Mouse (Mus musculus): Measurements from ENCODE around the gene Kdr.
"Not testable (repeated sequence)": the region's sequence is repeated elsewhere in the genome, so short reads cannot be mapped to it uniquely, and the experiment has no call there.

Kdr gene

DNA sequence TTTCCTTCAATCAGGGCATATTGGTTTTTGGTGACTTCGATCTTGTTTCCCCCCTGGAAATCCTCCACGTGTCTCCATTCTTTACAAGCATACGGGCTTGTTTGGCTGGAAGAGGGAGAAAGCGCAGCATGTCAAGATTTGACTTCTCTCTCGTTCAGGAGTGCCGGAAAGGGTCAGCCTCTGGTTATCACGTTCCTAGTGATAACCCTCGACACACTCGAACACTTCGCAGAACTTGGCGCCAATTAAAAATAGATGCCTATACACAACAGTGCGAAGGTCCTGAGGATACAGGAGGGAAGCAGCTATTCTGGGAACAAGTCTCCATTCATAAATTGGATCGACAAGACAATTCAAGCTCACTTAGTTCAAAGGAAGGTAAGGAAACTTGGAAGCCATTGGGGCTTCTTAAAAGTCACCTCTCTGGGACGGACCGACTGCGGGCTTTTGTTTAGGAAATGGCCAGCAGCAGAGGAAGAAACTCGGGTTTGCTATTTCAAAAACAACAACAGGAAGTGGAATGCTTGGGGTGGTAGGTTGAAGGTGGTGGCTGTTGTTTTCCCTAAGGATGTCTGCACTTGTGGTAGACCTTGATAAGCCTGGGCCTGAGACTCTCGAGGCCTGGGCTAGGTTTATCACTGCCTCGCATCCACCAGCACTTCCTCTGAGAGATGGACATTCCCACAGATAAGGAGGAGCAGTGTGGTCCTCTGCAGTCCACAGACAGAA lies 16.4 kb downstream of the Kdr start:
- no peak for DNase-seq (ENCODE audit: low read depth, low spot score)

DNA sequence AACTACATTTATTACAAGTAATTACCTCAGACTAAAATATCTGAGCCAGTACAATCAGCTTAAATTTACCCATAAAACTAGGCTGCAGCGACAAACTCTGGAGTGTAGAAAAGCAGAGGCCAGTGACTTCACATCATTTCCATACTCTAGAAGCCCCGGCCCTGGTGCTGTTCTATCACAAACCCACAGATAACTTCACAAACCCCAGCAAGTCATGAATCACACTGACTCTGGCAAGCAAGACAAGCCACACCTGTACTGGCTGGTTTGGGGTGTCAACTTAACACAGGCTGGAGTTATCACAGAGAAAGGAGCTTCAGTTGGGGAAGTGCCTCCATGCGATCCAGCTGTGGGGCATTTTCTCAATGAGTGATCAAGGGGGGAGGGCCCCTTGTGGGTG lies 18.4 kb downstream of the Kdr start:
- DNase-seq (ENCODE audit: low read depth, low spot score): no peak

DNA sequence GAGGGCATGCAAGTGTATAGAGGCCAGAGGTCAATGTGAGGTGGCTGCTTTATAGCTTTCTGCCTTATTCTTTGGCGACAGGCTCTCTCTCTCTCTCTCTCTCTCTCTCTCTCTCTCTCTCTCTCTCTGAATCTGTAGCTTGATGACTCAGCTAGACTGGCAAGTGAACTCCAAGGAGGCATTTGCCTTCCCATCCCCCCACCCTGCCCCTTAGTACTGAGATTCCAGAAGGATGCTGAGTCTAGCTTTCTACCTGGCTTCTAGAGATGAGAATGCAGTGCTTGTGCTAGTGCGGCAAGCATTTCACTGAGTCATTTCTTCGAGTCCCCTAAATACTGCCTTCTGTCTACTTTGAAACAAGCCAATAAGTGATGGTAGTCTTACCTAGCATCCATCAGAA lies 21.7 kb downstream of the Kdr start:
- DNase-seq (ENCODE audit: low read depth, low spot score): no peak

DNA sequence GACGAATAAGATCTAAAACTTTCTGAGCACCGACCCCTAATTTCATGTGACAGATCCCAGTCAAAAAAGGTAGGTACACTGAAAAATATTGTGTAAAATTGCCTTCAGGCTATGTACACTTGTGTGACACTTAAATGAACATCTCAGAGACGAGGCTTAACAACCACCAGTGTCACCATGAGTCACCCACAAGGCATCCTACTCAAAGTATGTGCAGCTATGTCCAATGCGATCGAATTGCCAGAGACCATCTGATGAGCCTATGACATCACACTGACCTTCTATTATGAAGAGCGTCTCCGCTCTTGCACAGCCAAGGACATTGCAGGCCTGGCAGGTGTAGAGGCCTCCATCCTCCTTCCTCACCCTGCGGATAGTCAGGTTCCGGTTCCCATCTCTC lies 22.4 kb downstream of the Kdr start:
- DNase-seq (ENCODE audit: low read depth, low spot score): no peak

DNA sequence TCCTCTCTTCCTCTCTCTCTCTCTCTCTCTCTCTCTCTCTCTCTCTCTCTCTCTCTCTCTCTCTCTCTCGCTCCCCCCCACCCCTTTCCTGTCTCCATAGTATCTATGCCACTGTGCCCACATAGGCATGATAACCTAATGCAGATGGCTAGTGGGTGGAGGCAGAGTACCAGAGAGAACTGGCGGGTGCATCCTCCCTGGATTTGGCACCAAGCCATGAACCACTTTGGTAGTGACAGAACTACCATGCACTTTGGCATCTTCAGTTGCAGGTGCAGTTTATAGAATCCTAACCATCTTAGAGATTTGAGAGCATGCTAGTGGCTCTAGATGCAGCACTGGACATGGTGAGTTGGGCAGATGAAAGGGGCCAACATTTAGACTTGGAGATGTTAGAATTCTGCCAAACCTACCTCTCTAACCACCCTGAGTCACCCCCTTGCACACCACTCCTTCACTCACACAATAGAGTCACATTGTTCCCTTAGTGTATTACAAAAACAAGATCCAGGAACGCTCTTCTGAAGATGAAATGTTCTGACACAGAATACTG lies 23.4 kb downstream of the Kdr start:
- DNase-seq (ENCODE audit: low read depth, low spot score): no peak

DNA sequence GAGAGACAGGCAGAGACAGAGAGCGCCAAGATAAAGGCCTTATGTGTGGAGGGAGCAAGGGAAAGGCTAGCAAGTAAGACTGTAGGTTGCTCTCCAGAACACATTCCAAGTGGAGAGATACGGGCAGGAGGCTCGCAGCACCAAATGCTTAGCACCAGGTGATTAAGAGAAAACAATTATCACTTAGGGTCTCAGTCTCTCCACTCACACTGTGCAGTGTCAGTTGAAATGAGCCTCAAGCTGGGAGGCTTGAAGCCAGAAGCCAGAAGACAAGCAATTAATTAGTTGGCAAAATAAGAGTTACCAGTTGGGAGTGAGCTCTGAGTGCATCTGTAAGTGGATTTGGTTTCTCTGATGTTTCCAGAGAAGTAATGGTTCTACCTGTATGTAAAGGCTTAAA lies 24.0 kb downstream of the Kdr start:
- no peak for DNase-seq (ENCODE audit: low read depth, low spot score)

DNA sequence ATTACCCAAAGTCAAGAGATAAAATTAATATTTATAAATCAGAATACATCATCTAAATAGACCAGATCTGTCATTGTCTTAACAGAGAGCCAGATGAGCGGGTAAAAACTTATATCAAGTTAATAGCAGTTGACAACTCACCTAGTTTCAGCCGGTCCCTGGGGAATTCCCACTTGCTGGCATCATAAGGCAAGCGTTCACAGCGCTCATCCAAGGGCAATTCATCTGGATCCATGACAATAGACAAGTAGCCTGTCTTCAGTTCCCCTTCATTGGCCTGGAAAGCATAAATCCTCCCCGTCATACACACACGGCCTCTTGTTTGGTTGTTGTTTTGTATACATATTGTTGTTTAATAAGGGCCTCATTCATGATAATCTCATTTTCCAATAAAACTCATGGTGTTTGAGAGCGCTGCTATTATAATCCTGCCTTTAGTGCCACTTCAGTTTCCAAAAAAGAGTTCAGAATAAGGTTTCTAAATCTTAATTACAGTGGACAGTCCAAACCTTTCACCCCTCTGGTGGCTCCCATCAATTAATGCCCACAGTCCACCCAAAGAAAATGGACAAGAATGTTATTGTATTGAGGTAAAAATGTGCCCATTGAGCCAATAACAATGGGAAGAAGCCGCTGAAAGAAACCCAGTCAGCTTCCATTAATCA lies 26.0 kb downstream of the Kdr start:
- DNase-seq (ENCODE audit: low read depth, low spot score): no peak

DNA sequence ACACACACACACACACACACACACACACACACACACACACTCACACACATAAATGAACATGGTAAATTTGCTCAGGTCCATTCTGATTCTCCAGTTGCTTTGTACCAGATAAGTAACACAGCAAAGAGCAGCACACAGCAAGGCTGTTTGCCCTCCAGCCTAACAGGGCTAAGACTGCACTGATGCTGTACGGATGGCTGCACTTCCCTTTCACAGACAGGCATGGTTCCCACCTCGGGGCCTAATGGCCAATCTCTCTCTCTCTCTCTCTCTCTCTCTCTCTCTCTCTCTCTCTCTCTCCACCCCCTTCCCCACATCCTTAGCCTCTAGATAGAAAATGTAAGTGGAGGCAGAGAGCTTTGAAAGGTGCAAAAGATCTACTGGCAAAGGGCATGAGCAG lies 27.4 kb downstream of the Kdr start:
- no peak for DNase-seq (ENCODE audit: low read depth, low spot score)

DNA sequence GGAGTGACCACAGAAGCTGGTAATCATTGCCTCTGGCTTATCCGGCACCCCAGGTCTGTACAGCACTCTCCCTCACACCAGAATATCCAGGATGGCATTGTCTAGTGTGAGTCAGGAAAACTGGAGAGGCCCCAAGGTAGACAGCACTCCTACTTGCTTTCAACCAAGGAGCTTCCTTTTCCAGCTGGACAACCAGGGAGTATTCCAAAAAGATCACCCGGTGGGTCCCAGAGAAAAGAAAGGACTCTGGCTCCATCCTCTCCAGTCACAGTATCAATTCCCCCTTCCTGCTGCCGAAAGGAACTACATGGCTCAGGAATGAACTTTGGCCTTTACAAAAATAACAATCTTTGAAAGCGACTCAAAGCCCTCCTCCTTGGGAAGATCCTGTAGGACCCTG lies 32.9 kb downstream of the Kdr start:
- no peak for DNase-seq (ENCODE audit: low read depth, low spot score)

DNA sequence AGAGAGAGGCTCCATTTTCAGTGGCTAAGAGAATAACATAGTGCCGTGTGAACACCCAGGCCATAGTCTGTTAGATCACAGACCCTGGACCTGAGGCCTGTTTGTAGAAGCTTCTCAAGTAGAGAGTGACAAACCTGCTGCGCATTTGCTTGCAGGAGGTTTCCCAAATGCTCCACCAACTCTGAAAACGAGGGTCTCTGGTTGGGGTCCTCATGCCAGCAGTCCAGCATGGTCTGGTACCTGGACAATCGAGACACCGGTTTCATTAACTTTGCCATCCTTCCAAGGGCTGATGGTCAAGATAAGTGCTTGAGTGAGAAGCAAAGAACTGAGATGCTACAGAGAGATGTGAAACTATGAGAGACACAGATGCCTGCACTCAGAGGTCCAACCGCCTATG lies 35.0 kb downstream of the Kdr start:
- DNase-seq (ENCODE audit: low read depth, low spot score): no peak

DNA sequence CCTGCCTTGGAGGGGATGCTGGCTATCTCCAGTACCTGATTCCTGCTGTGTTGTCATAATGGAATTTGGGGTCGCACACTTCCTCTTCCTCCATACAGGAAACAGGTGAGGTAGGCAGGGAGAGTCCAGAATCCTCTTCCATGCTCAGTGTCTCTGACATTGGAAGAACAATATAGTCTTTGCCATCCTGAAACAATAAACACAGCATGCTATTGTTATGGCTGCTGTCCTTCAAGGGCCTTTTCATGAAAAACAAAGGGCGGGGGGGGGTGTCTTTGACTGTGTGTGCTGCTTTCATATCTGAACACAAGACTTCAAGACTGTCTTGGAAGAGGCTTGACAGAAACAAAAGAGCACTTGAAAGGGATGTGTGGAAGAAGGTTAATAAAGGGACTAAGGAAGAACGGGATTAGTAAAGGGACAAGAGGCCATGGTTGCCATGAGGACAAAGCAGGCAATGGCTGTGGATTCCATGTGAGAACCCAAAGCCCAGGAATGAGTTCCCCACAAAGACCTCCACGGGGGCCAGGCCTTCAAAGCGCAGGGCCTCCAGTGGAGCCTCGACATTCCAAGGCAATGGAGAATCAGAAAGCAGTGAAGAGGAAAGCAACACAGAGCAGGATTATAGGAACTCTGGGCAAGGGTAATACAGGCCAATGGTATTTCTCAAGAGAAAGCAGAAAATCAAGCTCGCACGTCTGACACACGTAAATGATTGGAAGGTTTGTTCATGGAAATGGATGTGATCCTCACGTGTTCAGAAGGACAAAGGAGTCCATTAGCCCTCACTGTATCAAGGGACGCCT lies 36.3 kb downstream of the Kdr start:
- DNase-seq (ENCODE audit: low read depth, low spot score): no peak

DNA sequence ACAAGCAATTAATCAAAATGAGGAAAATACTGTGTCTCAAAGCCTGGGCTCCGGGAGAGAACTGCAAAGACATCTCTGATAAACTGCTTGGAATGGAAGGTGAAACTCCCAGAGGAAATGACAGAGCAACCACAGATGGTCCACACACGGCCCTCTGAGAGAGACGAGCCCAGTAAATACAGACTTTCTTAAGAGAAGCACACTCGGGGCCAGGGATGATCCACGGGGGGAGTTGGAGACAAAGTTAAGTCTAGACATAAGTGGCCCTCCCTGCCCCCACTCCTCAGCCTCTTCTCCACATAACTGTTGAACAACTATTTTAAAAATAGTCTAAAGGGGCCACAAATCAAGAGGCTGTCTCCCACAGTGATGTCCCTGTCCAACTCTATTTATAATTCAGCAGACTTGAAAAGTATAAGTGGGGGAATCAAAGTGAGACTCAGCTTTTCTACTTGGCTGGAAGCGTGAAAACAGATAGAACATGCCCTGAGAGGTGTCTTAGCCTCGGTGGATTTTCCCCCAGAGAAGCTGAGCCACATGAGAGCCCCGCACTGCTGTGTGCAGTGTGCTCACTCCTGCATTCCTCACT lies 39.0 kb downstream of the Kdr start:
- DNase-seq (ENCODE audit: low read depth, low spot score): no peak

DNA sequence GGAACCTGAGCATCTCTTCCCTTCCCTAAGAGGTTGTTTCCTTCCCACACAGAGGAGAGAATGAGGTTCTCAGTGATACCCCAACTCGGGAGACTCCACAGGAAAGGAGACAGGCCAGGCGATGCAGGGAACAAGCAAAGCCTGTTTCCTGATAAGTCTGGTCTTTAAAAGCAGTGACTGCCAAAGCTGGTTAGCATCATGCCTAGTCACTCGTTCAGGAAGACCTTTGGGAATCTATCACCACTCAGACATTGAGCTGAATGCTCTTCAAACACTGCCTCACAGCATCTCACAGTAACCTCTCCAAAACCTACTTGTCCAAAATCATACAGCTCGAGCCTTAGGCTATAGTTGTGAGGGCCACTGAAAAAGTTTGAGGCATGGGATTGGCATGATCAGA lies 40.2 kb downstream of the Kdr start:
- no peak for DNase-seq (ENCODE audit: low read depth, low spot score)

DNA sequence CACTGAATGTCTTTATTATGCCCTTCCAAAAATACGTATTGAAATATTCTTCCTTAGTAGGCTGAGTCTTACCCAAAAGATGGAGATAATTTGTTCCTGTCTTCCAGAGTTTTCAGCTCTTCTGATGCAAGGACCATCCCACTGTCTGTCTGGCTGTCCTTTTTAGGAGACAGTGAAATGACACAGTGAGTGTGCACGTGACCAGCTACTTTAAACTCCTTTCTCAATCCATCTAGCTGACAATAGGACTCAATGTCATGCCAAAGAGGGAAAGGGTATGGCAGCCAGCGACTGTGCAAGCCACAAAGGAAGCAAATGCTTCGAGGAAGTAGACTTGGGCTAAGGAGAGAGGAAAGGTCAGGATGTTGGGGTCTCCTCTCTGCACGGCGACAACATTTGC lies 42.0 kb downstream of the Kdr start:
- DNase-seq (ENCODE audit: low read depth, low spot score): no peak

DNA sequence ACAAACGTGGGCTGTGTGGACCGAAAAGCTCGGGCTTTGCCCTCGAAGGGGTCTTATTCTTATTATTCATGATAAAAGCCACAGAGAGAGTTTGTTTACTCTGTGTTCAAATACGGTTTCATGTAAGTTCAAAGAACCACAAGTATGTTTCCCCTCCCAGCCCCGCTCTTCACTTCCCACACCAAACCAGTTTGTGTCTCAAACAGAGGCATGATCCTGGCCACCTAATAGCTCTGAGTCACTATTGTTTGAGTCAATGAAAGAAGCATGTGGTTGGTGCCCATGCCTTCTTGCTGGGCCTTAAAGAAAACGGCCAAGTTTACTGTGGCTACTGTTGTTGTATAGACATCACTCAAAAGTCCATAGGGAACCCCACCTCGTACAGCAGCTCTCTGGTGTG lies 43.0 kb downstream of the Kdr start:
- no peak for DNase-seq (ENCODE audit: low read depth, low spot score)

DNA sequence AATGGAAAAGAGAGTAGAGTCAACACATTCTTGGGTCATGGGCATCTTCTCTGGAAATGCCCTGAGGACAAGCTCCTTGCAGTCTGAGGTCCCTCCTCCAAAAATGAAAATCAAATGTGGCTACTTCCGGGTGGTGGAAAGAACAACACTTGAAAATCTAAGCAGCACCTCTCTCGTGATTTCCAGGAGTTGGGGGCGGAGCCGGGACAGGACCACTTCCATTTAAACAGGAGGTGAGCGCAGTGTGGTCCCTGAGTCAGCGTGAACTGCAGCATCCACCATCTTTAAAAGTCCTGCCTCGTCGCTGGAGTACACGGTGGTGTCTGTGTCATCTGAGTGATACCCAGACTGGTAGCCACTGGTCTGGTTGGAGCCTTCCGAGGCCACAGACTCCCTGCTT lies 44.1 kb downstream of the Kdr start:
- no peak for DNase-seq (ENCODE audit: low read depth, low spot score)

DNA sequence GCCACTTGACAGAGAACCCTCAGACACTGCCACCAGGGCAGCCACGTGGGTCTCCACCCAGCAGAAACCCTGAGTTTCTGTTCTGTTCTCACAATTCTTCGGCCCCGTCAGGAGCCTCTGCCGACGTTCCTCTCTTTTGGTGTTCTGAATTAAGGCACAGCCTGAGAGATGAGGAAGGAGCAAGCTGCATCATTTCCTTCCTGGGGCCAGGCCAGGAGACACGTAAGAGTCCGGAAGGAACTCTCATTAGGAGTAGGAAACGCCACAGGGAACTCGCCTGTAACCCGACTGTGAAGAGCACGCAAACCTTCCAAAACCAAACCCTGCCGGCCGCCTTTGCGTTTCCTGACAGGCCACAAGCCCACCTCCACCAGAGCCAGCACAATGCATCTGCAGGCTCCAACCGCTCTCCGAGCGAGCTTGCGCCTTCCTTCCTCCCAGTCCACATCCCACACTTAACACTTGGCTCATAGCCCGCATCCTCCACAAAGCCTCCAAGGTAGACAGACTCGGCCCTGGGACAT lies 44.7 kb downstream of the Kdr start:
- DNase-seq (ENCODE audit: low read depth, low spot score): no peak

DNA sequence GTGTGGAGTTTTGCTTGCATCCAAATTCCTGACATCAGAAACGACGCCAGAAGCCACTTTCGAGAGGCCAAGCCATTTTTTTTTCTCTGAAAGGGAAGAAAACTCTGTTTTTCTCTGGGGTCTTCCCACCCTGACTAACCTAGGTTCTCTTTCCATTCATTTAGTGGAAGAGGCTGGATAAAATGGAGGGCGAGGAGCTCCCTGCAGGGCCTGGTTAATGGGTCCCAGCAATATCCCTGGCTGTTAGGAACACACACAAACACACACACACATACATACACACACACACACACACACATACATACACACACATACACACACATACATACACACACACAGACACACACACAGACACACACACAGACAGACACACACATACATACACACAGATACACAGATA lies 46.8 kb downstream of the Kdr start:
- not testable (repeated sequence) for DNase-seq (ENCODE audit: low read depth, low spot score)

DNA sequence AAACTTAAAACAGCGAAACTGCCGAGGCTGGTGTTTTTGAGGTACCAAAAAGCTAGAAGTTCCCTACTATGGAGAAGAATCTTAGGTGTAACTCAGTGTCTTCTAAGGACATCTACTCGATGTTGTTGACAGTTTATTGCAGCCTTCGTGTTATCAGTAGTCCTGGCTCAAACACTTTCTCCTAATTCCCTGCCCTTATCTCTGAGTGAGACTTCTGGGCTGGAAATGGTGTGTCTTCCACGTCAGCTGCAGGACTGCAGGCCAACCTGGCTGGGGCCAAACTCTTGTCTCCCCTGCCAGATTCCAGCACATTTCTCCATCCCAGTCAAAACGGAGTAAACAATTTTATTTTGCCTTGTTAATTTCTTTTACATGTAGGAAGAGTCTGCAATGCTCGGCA lies 48.3 kb downstream of the Kdr start:
- DNase-seq (ENCODE audit: low read depth, low spot score): no peak

DNA sequence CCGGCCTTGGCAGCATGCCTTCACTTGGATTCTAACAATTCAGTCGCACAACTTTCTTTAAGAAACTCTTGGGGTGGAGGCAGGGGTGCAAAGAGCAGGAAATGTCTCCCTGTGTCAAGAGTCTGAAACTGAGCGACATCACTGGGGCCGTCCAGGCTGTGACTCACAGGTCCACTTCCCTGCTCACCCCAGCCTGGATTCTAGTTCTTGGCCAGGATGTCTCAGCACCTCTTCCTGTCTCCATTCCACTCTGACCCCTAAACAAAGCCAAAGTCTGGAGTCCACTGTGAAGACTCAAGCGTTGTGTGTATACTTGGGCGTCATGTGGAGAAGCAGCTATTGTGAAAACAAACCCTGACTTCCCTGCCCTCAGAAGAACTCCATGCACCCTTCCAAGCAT lies 55.6 kb downstream of the Kdr start:
- no peak for DNase-seq (ENCODE audit: low read depth, low spot score)

DNA sequence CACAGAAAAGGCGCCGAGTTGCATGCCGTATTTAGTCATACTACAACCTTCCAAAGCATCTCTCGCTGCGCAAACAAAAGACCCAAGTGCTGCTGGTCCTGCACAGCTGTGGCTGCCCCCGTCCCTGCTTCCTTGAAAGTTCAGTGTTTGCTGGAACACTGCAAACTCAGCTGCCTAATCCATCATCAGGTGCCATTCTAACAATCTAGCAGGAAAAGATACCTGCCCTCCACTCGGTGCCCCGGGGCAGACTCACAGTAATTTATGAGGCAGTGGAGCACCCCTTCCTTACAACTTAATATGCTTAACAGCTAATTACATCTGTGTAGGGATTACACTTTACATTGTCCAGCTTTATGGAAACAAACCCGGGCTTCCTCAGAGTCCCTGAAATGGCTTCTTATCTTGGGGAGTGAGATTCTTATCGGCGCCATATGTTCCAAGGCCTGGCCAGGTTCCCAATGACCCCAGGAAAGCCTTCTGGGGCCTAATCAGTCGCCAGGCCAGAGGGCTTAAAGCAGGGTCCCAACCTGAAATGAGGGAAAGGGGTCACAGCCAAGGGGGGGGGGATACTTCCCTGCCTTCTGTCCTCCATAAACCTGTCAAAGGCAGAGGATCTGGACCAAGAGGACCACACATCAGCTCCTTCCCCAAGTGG lies 56.4 kb downstream of the Kdr start:
- no peak for DNase-seq (ENCODE audit: low read depth, low spot score)
